Mouse (Mus musculus): Measurements from ENCODE around the gene App. TPM values are rescaled to one million over a fixed set of nuclear protein-coding genes. Genes with fewer than 3 reads are reported as not detected.

Gene App
- polyA plus RNA-seq, 2 experiments from 2014 or later = 0.20 to 0.30 TPM

GRCm38 (mm10) chr16:85071791-85072190 is 101.8 kb downstream of the App start:
- no peak for ATAC-seq

GRCm38 (mm10) chr16:85071248-85071647 is 102.3 kb downstream of the App start:
- ATAC-seq = no peak

DNA sequence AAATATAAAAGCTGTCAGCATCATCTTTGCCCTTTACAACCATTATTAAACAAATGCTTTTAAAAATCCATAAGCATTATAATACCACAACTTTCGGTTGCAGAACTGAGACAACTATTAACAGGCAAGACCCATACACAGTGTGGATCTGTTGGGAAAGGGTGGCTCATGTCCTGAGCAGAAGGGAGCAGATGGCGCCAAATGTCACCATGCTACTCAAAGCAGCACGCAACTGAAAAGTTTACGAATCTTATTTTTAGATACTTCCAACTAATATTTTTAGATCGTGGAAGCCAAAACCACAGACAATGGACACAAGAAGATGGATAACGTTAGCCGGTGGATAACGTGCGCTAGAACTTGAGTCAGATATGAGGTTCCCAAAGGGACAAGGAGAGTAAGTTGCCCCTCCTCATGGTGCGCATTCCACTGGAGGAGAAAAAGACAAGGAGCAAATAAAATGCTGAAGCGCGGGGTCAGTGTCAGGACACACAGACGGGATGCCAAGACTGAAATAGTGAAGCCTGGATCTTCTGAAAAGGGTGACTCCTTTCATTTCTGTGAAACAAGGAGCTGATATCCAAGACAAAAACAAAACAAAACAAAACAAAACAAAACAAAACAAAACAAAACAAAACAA is 106.2 kb downstream of the App start:
- no peak for ATAC-seq

DNA sequence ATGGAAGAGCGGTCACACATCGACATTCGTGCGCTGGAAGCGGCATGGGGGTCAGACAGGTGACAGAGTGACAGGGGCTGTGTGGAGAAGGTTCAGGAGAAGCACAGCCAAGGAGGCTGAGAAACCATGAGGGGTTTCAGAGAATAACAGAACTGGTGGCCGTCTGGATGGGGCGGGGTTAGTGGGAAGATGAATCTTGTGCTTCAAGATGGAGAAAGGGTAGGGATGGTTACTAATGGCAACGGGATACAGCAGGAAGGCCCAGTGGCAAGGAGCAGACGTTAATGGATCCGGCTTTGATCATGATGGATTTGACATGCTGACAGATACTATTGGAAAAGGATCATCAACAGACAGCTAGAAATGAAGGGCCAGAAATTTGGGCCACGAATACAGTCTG is 107.3 kb downstream of the App start:
- ATAC-seq = no peak

- ATAC-seq = no peak
Observed at GRCm38 (mm10) chr16:85064800-85065199, 108.8 kb downstream of the App start.

DNA sequence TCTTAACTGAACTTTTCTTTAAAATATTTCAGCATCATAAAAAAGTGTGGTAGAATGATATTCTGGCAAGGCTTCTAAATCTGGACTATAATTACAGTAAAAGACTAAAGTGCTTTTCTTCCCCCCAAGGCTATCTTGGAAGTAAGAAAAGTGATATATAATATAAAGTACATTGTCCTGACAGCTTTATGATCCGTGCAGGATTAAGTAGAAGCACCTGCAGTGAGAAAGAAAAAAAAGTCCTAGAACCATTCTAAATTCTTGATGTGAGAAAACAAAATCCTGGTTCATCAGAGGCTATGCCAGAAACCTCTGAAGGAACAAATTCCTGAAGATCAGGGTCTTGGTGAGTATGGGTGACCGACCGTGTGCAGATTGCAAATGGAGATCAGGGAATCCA is 110.8 kb downstream of the App start:
- ATAC-seq = no peak

- no peak for ATAC-seq
Observed at GRCm38 (mm10) chr16:85061725-85062124, 111.8 kb downstream of the App start.

- ATAC-seq = no peak
Observed at GRCm38 (mm10) chr16:85058138-85058537, 115.4 kb downstream of the App start.

- no peak for ATAC-seq
Observed at GRCm38 (mm10) chr16:85056212-85056611, 117.4 kb downstream of the App start.

- ATAC-seq = no peak
Observed at GRCm38 (mm10) chr16:85053996-85054395, 119.6 kb downstream of the App start.

- ATAC-seq = no peak
Observed at GRCm38 (mm10) chr16:85047310-85047709, 126.3 kb downstream of the App start.

- ATAC-seq = no peak
Observed at GRCm38 (mm10) chr16:85041153-85041959, 132.2 kb downstream of the App start.

GRCm38 (mm10) chr16:85038731-85039130 is 134.8 kb downstream of the App start:
- ATAC-seq = no peak

- ATAC-seq = no peak
Observed at GRCm38 (mm10) chr16:85037969-85038644, 135.5 kb downstream of the App start.

DNA sequence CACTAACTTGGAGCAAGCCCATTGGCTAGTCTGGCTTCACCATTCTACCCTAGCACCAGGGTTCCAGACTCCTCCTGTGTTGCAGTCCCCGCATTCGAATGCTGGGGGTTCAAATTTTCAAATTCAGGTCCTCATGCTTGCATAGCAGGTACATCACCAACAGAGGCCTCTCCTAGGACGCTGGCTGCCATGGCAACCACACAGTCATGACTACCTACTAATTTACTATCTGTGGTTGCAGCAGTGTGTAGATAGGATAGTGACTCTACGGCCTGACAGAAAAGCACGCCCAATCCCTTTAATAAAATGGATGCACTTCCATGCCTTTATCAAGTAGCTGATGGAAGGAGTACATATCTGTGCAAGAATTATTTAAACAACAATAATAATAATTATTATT is 137.8 kb downstream of the App start:
- no peak for ATAC-seq

GRCm38 (mm10) chr16:85033747-85034146 is 139.8 kb downstream of the App start:
- no peak for ATAC-seq

- no peak for ATAC-seq
Observed at GRCm38 (mm10) chr16:85030810-85031209, 142.8 kb downstream of the App start.

DNA sequence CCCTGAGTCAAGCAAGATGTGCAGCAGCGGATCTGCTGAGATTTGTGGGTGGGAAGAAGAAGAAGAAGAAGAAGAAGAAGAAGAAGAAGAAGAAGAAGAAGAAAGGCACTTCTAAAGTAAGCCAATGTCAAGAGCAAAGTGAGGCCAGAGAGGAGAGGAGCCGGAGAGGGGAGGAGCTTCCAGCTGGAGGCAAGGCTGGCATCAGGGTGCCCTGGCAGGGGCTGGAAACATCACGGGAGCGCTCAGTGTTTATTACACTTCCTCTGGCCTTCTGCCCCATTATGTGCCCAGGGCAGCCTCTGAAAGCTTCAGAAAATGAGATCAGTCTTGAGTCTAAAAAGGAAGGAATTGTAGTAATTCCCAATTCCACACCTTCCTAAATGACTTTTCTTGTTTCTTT is 145.2 kb downstream of the App start:
- no peak for ATAC-seq

DNA sequence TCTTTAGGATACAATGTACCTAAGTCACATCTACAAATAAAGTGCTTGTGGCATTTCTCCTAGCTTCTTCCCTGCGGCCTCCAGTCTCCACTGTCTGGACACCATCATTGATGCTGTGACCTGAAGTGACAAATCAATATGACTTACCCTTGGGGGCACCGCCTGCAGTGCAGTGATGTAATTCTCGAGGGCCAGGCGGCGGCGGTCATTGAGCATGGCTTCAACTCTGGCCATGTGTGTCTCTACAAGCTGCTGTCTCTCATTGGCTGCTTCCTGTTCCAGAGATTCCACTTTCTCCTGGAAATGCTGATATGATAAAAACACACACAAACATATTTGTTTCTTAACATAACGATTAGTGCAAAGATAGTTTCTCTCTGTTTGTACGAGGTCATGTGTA is 148.9 kb downstream of the App start:
- no peak for ATAC-seq

- ATAC-seq = no peak
Observed at GRCm38 (mm10) chr16:85023106-85023505, 150.5 kb downstream of the App start.

DNA sequence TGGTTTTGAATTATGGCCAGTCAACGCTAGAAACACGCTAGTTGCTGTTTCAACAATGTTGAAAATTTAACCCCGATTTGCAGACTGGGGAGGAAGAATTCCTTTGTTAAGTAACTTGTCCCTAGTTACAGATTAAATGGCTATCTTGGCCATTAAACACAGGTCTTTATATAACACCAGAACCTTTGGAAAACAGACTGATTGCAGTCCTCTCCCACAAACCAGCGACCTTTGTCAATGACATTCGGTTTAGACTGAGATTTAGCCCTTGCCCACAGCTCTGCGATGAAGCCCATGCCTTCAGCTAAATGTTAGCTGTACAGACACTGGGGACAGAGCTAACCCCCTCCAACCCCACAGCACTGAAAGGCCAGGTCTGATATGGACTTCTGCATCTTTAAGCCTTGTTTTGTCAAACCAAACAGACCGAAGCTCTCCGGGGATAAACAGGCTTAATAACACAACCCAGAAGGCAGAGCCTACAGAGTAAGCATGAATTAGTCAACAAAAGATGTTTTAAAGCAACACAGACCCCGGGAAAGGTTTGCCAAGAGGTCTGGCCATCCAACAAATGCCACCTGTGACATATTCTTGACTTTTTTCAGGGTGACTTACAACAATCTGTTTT is 152.8 kb downstream of the App start:
- no peak for ATAC-seq

- ATAC-seq = no peak
Observed at GRCm38 (mm10) chr16:85019273-85019672, 154.3 kb downstream of the App start.

DNA sequence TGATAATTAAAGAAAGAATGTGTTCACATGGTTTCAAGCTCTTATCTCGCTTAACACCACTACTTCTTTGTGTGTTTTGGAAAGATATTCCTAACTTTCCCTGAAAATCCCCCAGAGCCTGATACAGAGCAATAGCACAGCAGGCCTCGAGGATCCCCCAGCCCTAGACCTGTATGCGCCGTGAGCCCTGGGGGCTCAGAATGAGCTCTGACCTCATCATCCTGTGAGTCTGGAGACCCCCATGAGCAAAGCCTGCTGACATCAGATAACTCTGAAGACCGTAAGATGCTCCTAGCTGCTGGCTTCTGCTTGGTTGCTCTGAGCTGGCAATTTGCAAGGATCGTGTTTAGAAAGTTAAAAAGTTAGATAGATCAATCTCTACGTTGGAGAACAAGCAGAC is 155.7 kb downstream of the App start:
- no peak for ATAC-seq

Measured in CD4-positive, CD25-positive, alpha-beta regulatory T cell, adult 4 months (primary cell).